Mouse (Mus musculus) kidney, postnatal 0 days (tissue): ENCODE measurements around the gene Rbm33. TPM values are rescaled to one million over a fixed set of nuclear protein-coding genes. Genes with fewer than 3 reads are reported as not detected.

ENCODE experiments used
- ATAC-seq: fragments of 200-750 bp; cut with Nextera tagmentation; replicated peaks from 2 replicates; pipeline ENCODE4 v1.8.0; 2017; ENCODE audit warnings: low read depth, moderate number of reproducible peaks, moderate TSS enrichment, moderate library complexity; ENCODE audit not compliant: low FRiP score
- DNase-seq: peaks from one replicate; pipeline ENCODE4 v3.0.0-alpha.2; 2016; ENCODE audit warnings: low spot score
- H3K27ac ChIP-seq: fragments of 300-500 bp; sonication (generic); 2 replicates; pipeline ENCODE4 v1.5.1; 2014; ENCODE audit warnings: mild to moderate bottlenecking
- H3K27me3 ChIP-seq: fragments of 300-500 bp; sonication (generic); 2 replicates; pipeline ENCODE4 v1.6.1; 2014; ENCODE audit warnings: low read length, mixed read lengths; ENCODE audit not compliant: insufficient read depth
- H3K36me3 ChIP-seq: fragments of 300-500 bp; sonication (generic); 2 replicates; pipeline ENCODE4 v1.6.1; 2014; ENCODE audit warnings: low read length, mixed read lengths; ENCODE audit not compliant: insufficient read depth
- H3K4me1 ChIP-seq: fragments of 300-500 bp; sonication (generic); replicated peaks from 2 replicates; pipeline ENCODE4 v1.6.1; 2014; ENCODE audit warnings: antibody characterized with exemption, low read length, mixed read lengths; ENCODE audit not compliant: insufficient read depth
- H3K4me2 ChIP-seq: fragments of 300-500 bp; sonication (generic); 2 replicates; pipeline ENCODE4 v1.6.1; 2014; ENCODE audit warnings: mild to moderate bottlenecking, low read length, moderate library complexity, mixed read lengths
- H3K4me3 ChIP-seq: fragments of 300-500 bp; sonication (generic); replicated peaks from 2 replicates; pipeline ENCODE4 v1.5.1; 2014; ENCODE audit warnings: low read depth, low read length
- H3K9ac ChIP-seq: fragments of 300-500 bp; sonication (generic); 2 replicates; pipeline ENCODE4 v1.6.1; 2014; ENCODE audit warnings: low read depth, low read length
- H3K9me3 ChIP-seq: fragments of 300-500 bp; sonication (generic); replicated peaks from 2 replicates; pipeline ENCODE4 v1.6.1; 2016; ENCODE audit warnings: low read length, inconsistent platforms, mixed read lengths
- CTCF ChIP-seq: IDR thresholded peaks from 2 replicates; pipeline ENCODE4 v1.5.1; 2016; ENCODE audit warnings: antibody characterized with exemption, low read depth, mild to moderate bottlenecking, moderate library complexity
- WGBS: fragments of 180-500 bp; shearing (Covaris S2); extraction: QIAGEN DNeasy Blood & Tissue Kit; methylation state at CpG from one replicate; pipeline ENCODE4 v1.1.7; 2014; 5-methylcytosine and 5-hydroxymethylcytosine counted together
- polyA plus RNA-seq: library from polyadenylated mRNA; unstranded; fragments of >200 nt; fragmentation: Nextera tagmentation; extraction: Ambion mirVana; gene quantifications from 2 replicates; pipeline ENCODE4 v1.2.1, GENCODE M21; 2015

Rbm33 gene
- polyA plus RNA-seq, 1 experiment from 2014 or later, result 8.1 TPM

DNA sequence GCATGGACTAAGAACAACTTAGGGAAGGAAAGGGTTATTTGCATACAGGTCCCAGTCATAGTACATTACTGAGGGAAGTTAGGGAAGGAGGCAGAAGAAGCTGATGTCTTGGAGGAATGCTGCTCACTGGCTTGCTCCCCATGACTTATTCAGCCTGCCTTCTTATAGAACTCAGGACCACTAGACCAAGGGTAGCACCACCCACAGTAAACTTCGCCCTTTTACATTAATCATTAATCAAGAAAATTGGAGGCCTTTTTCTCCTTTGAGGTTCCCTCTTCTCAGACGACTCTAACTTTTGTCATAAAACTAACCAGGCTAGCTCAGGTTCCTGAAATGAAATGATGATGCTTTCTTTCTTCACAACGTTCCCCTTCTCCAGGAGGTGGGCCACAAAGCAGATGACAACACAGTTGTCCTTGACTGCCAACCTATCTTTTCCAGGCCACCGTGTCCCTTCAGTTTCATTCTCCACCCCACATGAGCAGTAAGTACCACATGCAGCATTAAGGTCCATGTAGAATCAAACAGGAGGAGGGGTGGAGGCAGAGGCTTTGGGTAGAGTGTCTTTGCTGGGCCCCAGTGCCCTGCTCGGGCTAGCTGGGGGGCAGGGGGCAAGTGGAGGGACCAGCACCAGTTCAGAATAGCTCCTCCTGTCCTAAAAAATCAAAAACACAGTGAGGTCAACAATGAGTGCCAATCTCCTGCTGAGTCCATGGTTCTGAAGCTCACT lies 25.6 kb upstream of the Rbm33 start:
- no peak for DNase-seq
- no peak for TF ChIP-seq CTCF
- ATAC-seq, result no peak
- no peaks in the 10 kb centered on the region for H3K27me3 ChIP-seq
- no peaks in the 10 kb centered on the region for H3K9me3 ChIP-seq
- 67% methylated on average over 5 of the region's 5 CpGs for WGBS
- H3K4me3 ChIP-seq, result no peak overlapping the region
- H3K36me3 ChIP-seq, result no peaks in the 10 kb centered on the region
- H3K9ac ChIP-seq, result no peak overlapping the region
- H3K4me1 ChIP-seq, result no peaks in the 10 kb centered on the region
- no peak overlapping the region for H3K27ac ChIP-seq
- no peak overlapping the region for H3K4me2 ChIP-seq

DNA sequence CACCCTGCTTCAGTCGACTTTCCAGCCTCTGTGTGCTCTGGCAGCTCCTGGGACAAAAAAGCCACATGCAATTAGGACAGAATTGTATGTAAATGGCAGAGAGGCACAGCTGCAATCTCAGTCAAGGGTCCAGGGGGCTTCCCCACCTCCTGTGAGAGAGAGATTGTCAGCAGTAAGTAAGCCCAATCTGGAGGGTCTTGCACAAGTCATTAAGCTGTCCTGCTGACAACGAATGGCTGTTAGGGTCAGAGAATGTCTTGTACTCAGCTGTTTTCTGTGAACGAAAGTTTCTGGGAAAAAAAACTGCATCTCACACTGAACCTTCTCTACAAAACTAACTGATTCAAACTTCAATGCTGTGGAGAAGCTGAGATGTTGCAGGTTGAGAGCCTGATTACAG lies 24.6 kb upstream of the Rbm33 start:
- 7% methylated on average over 3 of the region's 3 CpGs for WGBS
- no peak overlapping the region for H3K4me3 ChIP-seq
- no peaks in the 10 kb centered on the region for H3K9me3 ChIP-seq
- TF ChIP-seq CTCF, result no peak
- H3K27ac ChIP-seq, result no peak overlapping the region
- H3K27me3 ChIP-seq, result no peaks in the 10 kb centered on the region
- H3K4me1 ChIP-seq, result no peaks in the 10 kb centered on the region
- DNase-seq, result peak; percentile 45
- ATAC-seq, result no peak
- no peaks in the 10 kb centered on the region for H3K36me3 ChIP-seq
- H3K4me2 ChIP-seq, result no peak overlapping the region
- no peak overlapping the region for H3K9ac ChIP-seq

DNA sequence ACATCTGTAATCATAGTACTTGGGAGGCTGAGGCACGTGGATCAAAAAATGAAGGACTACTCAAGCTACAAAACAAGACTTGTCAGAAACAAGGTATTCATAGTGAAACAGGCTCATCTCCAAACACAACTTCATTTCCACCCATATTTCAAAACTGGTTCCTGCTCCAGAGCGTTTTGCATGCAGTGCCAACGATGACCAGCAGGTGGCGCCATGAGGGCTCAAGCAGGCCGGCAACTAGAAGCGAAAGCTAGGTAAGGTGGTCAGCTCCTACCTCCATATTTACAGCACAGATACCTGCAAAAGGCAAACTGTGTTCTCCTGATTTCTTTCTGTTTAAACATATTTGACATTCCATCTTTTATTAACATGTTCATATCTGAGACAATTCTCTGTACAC lies 22.9 kb upstream of the Rbm33 start:
- DNase-seq, result peak; percentile 74
- H3K36me3 ChIP-seq, result no peaks in the 10 kb centered on the region
- peak; percentile 99 for TF ChIP-seq CTCF
- H3K9me3 ChIP-seq, result no peaks in the 10 kb centered on the region
- no peak overlapping the region for H3K4me3 ChIP-seq
- H3K27me3 ChIP-seq, result no peaks in the 10 kb centered on the region
- no peak overlapping the region for H3K4me2 ChIP-seq
- H3K4me1 ChIP-seq, result no peaks in the 10 kb centered on the region
- WGBS, result 10% methylated on average over 6 of the region's 6 CpGs
- no peak for ATAC-seq
- H3K27ac ChIP-seq, result no peak overlapping the region
- H3K9ac ChIP-seq, result no peak overlapping the region

DNA sequence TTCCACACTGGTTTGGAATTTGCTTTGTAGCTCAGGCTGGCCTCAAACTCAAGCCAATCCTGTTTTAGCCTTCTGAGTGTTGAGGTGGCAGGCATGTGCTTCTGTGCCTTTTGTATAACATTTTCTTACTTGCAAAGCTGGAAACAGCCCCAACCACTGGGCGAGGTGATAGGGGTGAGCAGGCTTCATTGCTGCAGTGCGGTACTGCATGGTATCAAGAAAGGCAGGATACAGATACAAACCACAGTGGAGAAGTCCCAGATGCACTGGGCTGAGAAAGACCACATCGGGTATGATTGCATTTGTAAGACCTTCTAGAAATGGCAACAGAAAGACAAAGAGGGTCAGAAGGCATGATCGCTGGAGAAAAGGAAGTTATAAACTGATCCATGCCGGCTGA lies 18.8 kb upstream of the Rbm33 start:
- no peaks in the 10 kb centered on the region for H3K9me3 ChIP-seq
- WGBS, result 70% methylated on average over 5 of the region's 5 CpGs
- TF ChIP-seq CTCF, result no peak
- no peaks in the 10 kb centered on the region for H3K27me3 ChIP-seq
- no peak overlapping the region for H3K9ac ChIP-seq
- no peak overlapping the region for H3K27ac ChIP-seq
- no peak overlapping the region for H3K4me3 ChIP-seq
- no peaks in the 10 kb centered on the region for H3K4me1 ChIP-seq
- no peaks in the 10 kb centered on the region for H3K36me3 ChIP-seq
- no peak for DNase-seq
- no peak for ATAC-seq
- H3K4me2 ChIP-seq, result no peak overlapping the region

DNA sequence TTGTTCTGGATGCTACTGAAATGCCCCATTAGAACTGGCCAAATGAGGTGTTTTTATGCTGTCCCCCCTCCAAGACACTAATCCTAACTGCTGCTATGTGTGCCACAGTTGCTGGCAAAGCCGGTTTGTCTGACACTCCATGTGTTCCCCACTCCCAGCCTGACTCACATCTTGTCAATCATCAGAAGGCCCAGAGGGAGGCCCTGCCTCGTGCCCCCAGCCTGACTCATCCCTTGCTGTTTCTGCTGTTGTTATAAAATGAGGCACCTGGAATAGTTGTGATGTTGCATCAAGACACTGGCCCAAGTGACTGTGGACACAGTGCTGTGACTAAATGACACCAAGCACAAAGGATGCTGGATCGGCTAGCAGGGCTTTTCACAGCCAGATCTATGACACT lies 18.2 kb upstream of the Rbm33 start:
- ATAC-seq (no peak), DNase-seq (no peak)
- no peak for TF ChIP-seq CTCF
- 54% methylated on average over 3 of the region's 3 CpGs for WGBS
- Histone ChIP-seq H3K4me2 (no peak overlapping the region), H3K4me3 (no peak overlapping the region), H3K9ac (no peak overlapping the region), H3K9me3 (no peaks in the 10 kb centered on the region), H3K4me1 (no peaks in the 10 kb centered on the region), H3K36me3 (no peaks in the 10 kb centered on the region), H3K27me3 (no peaks in the 10 kb centered on the region), H3K27ac (no peak overlapping the region)

DNA sequence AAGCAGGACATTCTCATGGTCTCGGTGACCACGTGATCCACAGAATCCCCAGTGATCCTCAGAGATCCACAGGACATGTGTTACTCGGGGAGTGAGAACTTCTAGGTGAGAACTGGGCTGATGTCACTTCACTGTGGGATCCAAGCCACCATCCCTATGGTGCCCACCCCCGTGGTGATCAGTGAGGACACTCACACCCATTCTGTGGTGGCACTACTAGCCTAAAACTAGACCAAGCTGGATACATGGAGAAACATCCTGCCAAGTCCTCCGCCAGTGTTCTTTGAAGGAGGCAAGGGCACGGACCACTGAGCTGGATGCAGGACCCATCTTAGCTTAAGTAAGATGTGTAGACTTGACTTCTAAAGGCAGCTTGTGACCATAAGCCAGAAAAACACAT lies 17.6 kb upstream of the Rbm33 start:
- Histone ChIP-seq H3K27me3 (no peaks in the 10 kb centered on the region), H3K27ac (no peak overlapping the region), H3K4me1 (no peaks in the 10 kb centered on the region), H3K9me3 (no peaks in the 10 kb centered on the region), H3K36me3 (no peaks in the 10 kb centered on the region), H3K4me2 (no peak overlapping the region), H3K9ac (no peak overlapping the region), H3K4me3 (no peak overlapping the region)
- no peak for DNase-seq
- ATAC-seq, result no peak
- no peak for TF ChIP-seq CTCF
- 73% methylated on average over 6 of the region's 6 CpGs for WGBS

DNA sequence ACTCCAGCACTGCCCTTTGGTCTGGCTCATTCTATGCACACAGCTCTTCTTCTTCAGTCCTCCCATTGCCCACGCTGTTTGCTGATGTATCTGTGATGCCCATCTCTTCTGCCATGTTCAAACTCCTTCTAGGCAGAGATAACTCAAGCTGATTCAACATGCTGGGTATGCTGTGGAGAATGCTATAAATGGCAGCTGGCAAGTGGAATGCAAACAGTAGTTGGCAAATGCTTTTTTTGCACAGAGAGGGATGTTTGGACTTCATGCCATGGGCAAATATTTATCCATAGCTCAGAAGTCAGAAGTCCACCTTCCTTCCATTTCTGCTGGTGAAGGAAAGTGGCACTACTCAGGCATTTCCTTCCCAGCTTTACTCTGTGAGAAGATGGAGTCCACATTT lies 14.2 kb upstream of the Rbm33 start:
- Histone ChIP-seq H3K4me3 (no peak overlapping the region), H3K9me3 (no peaks in the 10 kb centered on the region), H3K4me2 (no peak overlapping the region), H3K27ac (no peak overlapping the region), H3K27me3 (no peaks in the 10 kb centered on the region), H3K36me3 (no peaks in the 10 kb centered on the region), H3K4me1 (no peaks in the 10 kb centered on the region), H3K9ac (no peak overlapping the region)
- DNase-seq (no peak), ATAC-seq (no peak)
- no peak for TF ChIP-seq CTCF
- WGBS, result 77% methylated on average over 1 of the region's 1 CpGs
